Mouse (Mus musculus): ENCODE data around the gene Tmem170b.
A peak's percentile ranks its signal among the peaks of the same experiment; 100 is the strongest.

Gene Tmem170b

GRCm38 (mm10) chr13:41614539-41614938 lies 8.8 kb downstream of the Tmem170b start:
- no peak for DNase-seq (ENCODE audit: low read depth, low spot score)

- no peak for DNase-seq (ENCODE audit: low read depth, low spot score)
These were observed 9.3 kb downstream of the Tmem170b start for GRCm38 (mm10) chr13:41614982-41615381.

- no peak for DNase-seq (ENCODE audit: low read depth, low spot score)
These were observed 13.8 kb downstream of the Tmem170b start for GRCm38 (mm10) chr13:41619470-41619869.

GRCm38 (mm10) chr13:41620132-41620531 lies 14.4 kb downstream of the Tmem170b start:
- no peak for DNase-seq (ENCODE audit: low read depth, low spot score)

GRCm38 (mm10) chr13:41624123-41624522 lies 18.4 kb downstream of the Tmem170b start:
- no peak for DNase-seq (ENCODE audit: low read depth, low spot score)

GRCm38 (mm10) chr13:41625248-41625647 lies 19.5 kb downstream of the Tmem170b start:
- DNase-seq (ENCODE audit: low read depth, low spot score), result no peak

GRCm38 (mm10) chr13:41627277-41627916 lies 21.7 kb downstream of the Tmem170b start:
- no peak for DNase-seq (ENCODE audit: low read depth, low spot score)

- DNase-seq (ENCODE audit: low read depth, low spot score), result peak; percentile 73
These were observed 28.7 kb downstream of the Tmem170b start for GRCm38 (mm10) chr13:41634401-41634818.

- DNase-seq (ENCODE audit: low read depth, low spot score), result no peak
These were observed 32.4 kb downstream of the Tmem170b start for GRCm38 (mm10) chr13:41638083-41638482.

- DNase-seq (ENCODE audit: low read depth, low spot score), result peak; percentile 56
These were observed 37.1 kb downstream of the Tmem170b start for GRCm38 (mm10) chr13:41642851-41643250.

GRCm38 (mm10) chr13:41643798-41644197 lies 38.1 kb downstream of the Tmem170b start:
- DNase-seq (ENCODE audit: low read depth, low spot score), result no peak

- DNase-seq (ENCODE audit: low read depth, low spot score), result no peak
These were observed 39.1 kb downstream of the Tmem170b start for GRCm38 (mm10) chr13:41644591-41645482.

GRCm38 (mm10) chr13:41645483-41645859 lies 39.8 kb downstream of the Tmem170b start:
- DNase-seq (ENCODE audit: low read depth, low spot score), result no peak

- no peak for DNase-seq (ENCODE audit: low read depth, low spot score)
These were observed 42.3 kb downstream of the Tmem170b start for GRCm38 (mm10) chr13:41647976-41648375.

- peak; percentile 36 for DNase-seq (ENCODE audit: low read depth, low spot score)
These were observed 45.0 kb downstream of the Tmem170b start for GRCm38 (mm10) chr13:41650665-41651064.

- no peak for DNase-seq (ENCODE audit: low read depth, low spot score)
These were observed 48.1 kb downstream of the Tmem170b start for GRCm38 (mm10) chr13:41653791-41654190.

- DNase-seq (ENCODE audit: low read depth, low spot score), result no peak
These were observed 49.9 kb downstream of the Tmem170b start for GRCm38 (mm10) chr13:41655576-41656090.

GRCm38 (mm10) chr13:41660052-41660793 lies 54.5 kb downstream of the Tmem170b start:
- DNase-seq (ENCODE audit: low read depth, low spot score), result no peak

- DNase-seq (ENCODE audit: low read depth, low spot score), result no peak
These were observed 55.4 kb downstream of the Tmem170b start for GRCm38 (mm10) chr13:41661116-41661515.

- DNase-seq (ENCODE audit: low read depth, low spot score), result peak; percentile 53
These were observed 56.8 kb downstream of the Tmem170b start for GRCm38 (mm10) chr13:41662401-41663070.

- DNase-seq (ENCODE audit: low read depth, low spot score), result no peak
These were observed 57.9 kb downstream of the Tmem170b start for GRCm38 (mm10) chr13:41663501-41664195.
